Comparison of ENCODE assay signal across 11 mouse cellular contexts in the genomic region with DNA sequence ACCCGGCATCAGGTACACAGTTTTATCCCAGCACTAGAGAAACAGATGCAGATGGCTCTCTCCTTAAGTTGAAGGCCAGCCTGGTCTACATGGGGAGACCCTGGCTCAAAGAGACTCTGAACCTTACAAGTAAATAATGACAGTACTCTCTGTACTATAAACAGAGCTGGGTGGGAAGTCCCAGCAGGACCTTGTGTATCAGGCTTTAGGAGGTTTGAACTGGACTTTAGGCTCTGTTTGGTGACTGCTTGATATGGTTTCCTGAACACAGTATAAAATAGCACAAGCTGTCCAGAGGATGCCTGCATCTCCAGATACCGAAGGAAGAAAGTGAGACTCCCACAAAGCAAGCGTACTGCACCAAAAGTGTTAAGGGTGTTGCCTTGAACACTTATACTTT. TPM values are rescaled to one million over a fixed set of nuclear protein-coding genes. Genes with fewer than 3 reads are reported as not detected.
DNase-seq lines count a peak whose midpoint lies in the region; ATAC-seq lines count a peak whose summit lies in the region.
"Had no signal": no experiment of that assay in that cellular context is flagged by ENCODE, and none has a peak within 500 bp of the region (broad histone marks: within the 10 kb centered on the region; RNA-seq: fewer than 3 reads in every experiment).

No protein-coding gene starts in this region.

- peaks cover 23% of the 10 kb centered on the region for H3K36me3 ChIP-seq in embryonic facial prominence, embryonic 12.5 days
- H3K36me3 ChIP-seq in hindbrain, embryonic 14.5 days (replicated peaks; ENCODE audit: control insufficient read depth, insufficient read depth): peaks cover 30% of the 10 kb centered on the region
- peaks cover 15% of the 10 kb centered on the region for H3K36me3 ChIP-seq in midbrain, embryonic 14.5 days (ENCODE audit: control insufficient read depth, insufficient read depth, low read length)

- H3K27ac ChIP-seq in embryonic facial prominence, embryonic 12.5 days: no peak overlapping the region
- no peak overlapping the region for H3K27ac ChIP-seq in hindbrain, embryonic 14.5 days
- H3K27ac ChIP-seq in midbrain, embryonic 14.5 days (replicated peaks; ENCODE audit: low read depth, low read length): no peak overlapping the region

- H3K4me1 ChIP-seq in embryonic facial prominence, embryonic 12.5 days: peaks cover 24% of the 10 kb centered on the region
- H3K4me1 ChIP-seq in hindbrain, embryonic 14.5 days (replicated peaks; ENCODE audit: control insufficient read depth, insufficient read depth, low read length): peaks cover 31% of the 10 kb centered on the region
- peaks cover 26% of the 10 kb centered on the region for H3K4me1 ChIP-seq in midbrain, embryonic 14.5 days (ENCODE audit: control insufficient read depth, insufficient read depth, low read length)

- peak; percentile 8 for DNase-seq in kidney, adult 9 months
- DNase-seq in kidney, postnatal 25 days: no peak
- no peak for DNase-seq in hindbrain, embryonic 14.5 days (ENCODE audit: low spot score)
- DNase-seq in midbrain, embryonic 14.5 days: no peak
- DNase-seq in frontal cortex, postnatal 10 days (ENCODE audit: low spot score in 2 of 2): no peak
- no peak for DNase-seq in cerebellum, adult 11-12 months
- DNase-seq: lung, adult 2 months; thymus, postnatal 25 days had no signal

- peak overlapping the region; percentile 88; the same call in 1 of the 2 replicates for H3K4me2 ChIP-seq in embryonic facial prominence, embryonic 12.5 days (replicated peaks)
- peak overlapping the region; percentile 84; the same call in 1 of the 2 replicates for H3K4me2 ChIP-seq in hindbrain, embryonic 14.5 days (replicated peaks)
- peak overlapping the region; percentile 86 for H3K4me2 ChIP-seq in midbrain, embryonic 14.5 days (ENCODE audit: low read length)

- H3K27me3 ChIP-seq in embryonic facial prominence, embryonic 12.5 days: no peaks in the 10 kb centered on the region
- H3K27me3 ChIP-seq in hindbrain, embryonic 14.5 days (ENCODE audit: control insufficient read depth, insufficient read depth, low read length): no peaks in the 10 kb centered on the region
- no peaks in the 10 kb centered on the region for H3K27me3 ChIP-seq in midbrain, embryonic 14.5 days (ENCODE audit: control insufficient read depth, insufficient read depth, low read length)
- H3K27me3 ChIP-seq: CH12.LX had no signal

- no peak overlapping the region for H3K4me3 ChIP-seq in embryonic facial prominence, embryonic 12.5 days
- H3K4me3 ChIP-seq in hindbrain, embryonic 14.5 days (replicated peaks; ENCODE audit: low read length): no peak overlapping the region
- peak overlapping the region; percentile 87; the same call in 1 of the 2 replicates for H3K4me3 ChIP-seq in midbrain, embryonic 14.5 days (replicated peaks; ENCODE audit: low read depth, low read length)

- H3K9ac ChIP-seq in embryonic facial prominence, embryonic 12.5 days: no peak overlapping the region
- H3K9ac ChIP-seq in hindbrain, embryonic 14.5 days: no peak overlapping the region
- H3K9ac ChIP-seq in midbrain, embryonic 14.5 days (replicated peaks; ENCODE audit: low read length): peak overlapping the region; percentile 84; the same call in 1 of the 2 replicates

- no peak for ATAC-seq in embryonic facial prominence, embryonic 12.5 days (ENCODE audit: insufficient number of reproducible peaks, insufficient read depth, low FRiP score, low TSS enrichment)
- no peak for ATAC-seq in hindbrain, embryonic 14.5 days (ENCODE audit: low FRiP score)
- no peak for ATAC-seq in midbrain, embryonic 14.5 days (ENCODE audit: low FRiP score, low TSS enrichment)
- ATAC-seq in inflammation-experienced regulatory T-cells, adult 6 months: no peak

- no peaks in the 10 kb centered on the region for H3K9me3 ChIP-seq in embryonic facial prominence, embryonic 12.5 days
- H3K9me3 ChIP-seq in hindbrain, embryonic 14.5 days (ENCODE audit: control insufficient read depth, low read length): no peaks in the 10 kb centered on the region
- no peaks in the 10 kb centered on the region for H3K9me3 ChIP-seq in midbrain, embryonic 14.5 days (ENCODE audit: control insufficient read depth, low read length)

- 87% methylated on average over 3 of the region's 3 CpGs for WGBS in embryonic facial prominence, embryonic 12.5 days
- 94% methylated on average over 3 of the region's 3 CpGs for WGBS in hindbrain, embryonic 14.5 days
- 92% methylated on average over 3 of the region's 3 CpGs for WGBS in midbrain, embryonic 14.5 days

RNA-seq across cellular contexts. Expression of gene Atg2b, which starts 1.8 kb away (rescaled TPM):
- polyA plus RNA-seq in embryonic facial prominence, embryonic 12.5 days (2016; fragmentation: Nextera tagmentation; extraction: Ambion mirVana): 15.1 TPM in 2 replicates
- 18.2 and 18.4 TPM in 2 replicates for polyA plus RNA-seq in hindbrain, embryonic 14.5 days (2014; fragmentation: Nextera tagmentation; extraction: Ambion mirVana)
- polyA plus RNA-seq in midbrain, embryonic 14.5 days (2014; fragmentation: Nextera tagmentation; extraction: Ambion mirVana): 17.1 and 21.8 TPM in 2 replicates
- 10 to 100 TPM in 2 of 3 experiments, 1 to 10 TPM in 1; 5.4 to 17.8 (median 13.3) TPM for polyA plus RNA-seq in inflammation-experienced regulatory T-cells, adult 6 months (2017; shearing (Covaris generic))

RNA-seq across cellular contexts. Expression of gene Gskip, which starts 2.2 kb away (rescaled TPM):
- polyA plus RNA-seq in embryonic facial prominence, embryonic 12.5 days (2016; fragmentation: Nextera tagmentation; extraction: Ambion mirVana): 35.9 and 36.5 TPM in 2 replicates
- polyA plus RNA-seq in hindbrain, embryonic 14.5 days (2014; fragmentation: Nextera tagmentation; extraction: Ambion mirVana): 28.3 and 30.1 TPM in 2 replicates
- polyA plus RNA-seq in midbrain, embryonic 14.5 days (2014; fragmentation: Nextera tagmentation; extraction: Ambion mirVana): 33.4 and 36.7 TPM in 2 replicates
- 10 to 100 TPM; 44.9 to 53.1 (median 50.1) TPM for polyA plus RNA-seq in inflammation-experienced regulatory T-cells, adult 6 months (2017; shearing (Covaris generic))

RNA-seq across cellular contexts. Expression of gene Ak7, which starts 19.0 kb away (rescaled TPM):
- polyA plus RNA-seq in embryonic facial prominence, embryonic 12.5 days (2016; fragmentation: Nextera tagmentation; extraction: Ambion mirVana): 0.22 and 0.28 TPM in 2 replicates
- polyA plus RNA-seq in hindbrain, embryonic 14.5 days (2014; fragmentation: Nextera tagmentation; extraction: Ambion mirVana): 1.2 and 1.9 TPM in 2 replicates
- polyA plus RNA-seq in midbrain, embryonic 14.5 days (2014; fragmentation: Nextera tagmentation; extraction: Ambion mirVana): 0.33 and 0.72 TPM in 2 replicates
- polyA plus RNA-seq in inflammation-experienced regulatory T-cells, adult 6 months (2017; shearing (Covaris generic)): under 1 TPM; 0.28 to 0.38 (median 0.36) TPM
